Mouse (Mus musculus): ENCODE measurements around the gene Adam1a. TPM values are rescaled to one million over a fixed set of nuclear protein-coding genes. Genes with fewer than 3 reads are reported as not detected.

Gene Adam1a
- polyA plus RNA-seq, 2 experiments: 1.3 to 14.7 TPM

- no peak for DNase-seq (ENCODE audit: low spot score)
- Histone ChIP-seq H3K4me1 (ENCODE audit: control insufficient read depth, insufficient read depth, low read length) (0 out of 2 replicates have a peak, but pooled peaks cover 4% of the 10 kb centered on the region), H3K4me3 (replicated peaks; ENCODE audit: low read length) (no peak overlapping the region), H3K27ac (replicated peaks; ENCODE audit: low read depth, low read length) (no peak overlapping the region), H3K9ac (ENCODE audit: low read depth, low read length, severe bottlenecking) (no peak overlapping the region), H3K4me2 (replicated peaks; ENCODE audit: low read depth, low read length, severe bottlenecking) (no peak overlapping the region), H3K9me3 (ENCODE audit: control insufficient read depth, low read length) (no peaks in the 10 kb centered on the region), H3K27me3 (ENCODE audit: control insufficient read depth, insufficient read depth, low read length) (no peaks in the 10 kb centered on the region), H3K36me3 (ENCODE audit: control insufficient read depth, insufficient read depth, low read length) (no peaks in the 10 kb centered on the region)
- no peak for TF ChIP-seq POLR2A (IDR thresholded peaks at IDR 0.05; ENCODE audit: borderline replicate concordance, extremely low read depth, insufficient read depth, insufficient read length)
- 89% methylated on average over 3 of the region's 3 CpGs for WGBS
- no peak for ATAC-seq (ENCODE audit: low FRiP score, low read depth)
Measured at GRCm38 (mm10) chr5:121562436-121562835, 17.2 kb upstream of the Adam1a start.

GRCm38 (mm10) chr5:121549196-121549595, 3.9 kb upstream of the Adam1a start:
- WGBS: 83% methylated on average over 7 of the region's 7 CpGs
- H3K36me3 ChIP-seq (ENCODE audit: control insufficient read depth, insufficient read depth, low read length): no peaks in the 10 kb centered on the region
- TF ChIP-seq POLR2A (IDR thresholded peaks at IDR 0.05; ENCODE audit: borderline replicate concordance, extremely low read depth, insufficient read depth, insufficient read length): no peak
- ATAC-seq (ENCODE audit: low FRiP score, low read depth) (no peak), DNase-seq (ENCODE audit: low spot score) (no peak)
- 0 out of 2 replicates have a peak, but pooled peaks cover 3% of the 10 kb centered on the region for H3K9me3 ChIP-seq (ENCODE audit: control insufficient read depth, low read length)
- H3K4me1 ChIP-seq (ENCODE audit: control insufficient read depth, insufficient read depth, low read length): peaks cover 11% of the 10 kb centered on the region
- no peaks in the 10 kb centered on the region for H3K27me3 ChIP-seq (ENCODE audit: control insufficient read depth, insufficient read depth, low read length)
- no peak overlapping the region for H3K27ac ChIP-seq (replicated peaks; ENCODE audit: low read depth, low read length)
- no peak overlapping the region for H3K9ac ChIP-seq (ENCODE audit: low read depth, low read length, severe bottlenecking)
- H3K4me2 ChIP-seq (replicated peaks; ENCODE audit: low read depth, low read length, severe bottlenecking): no peak overlapping the region
- no peak overlapping the region for H3K4me3 ChIP-seq (replicated peaks; ENCODE audit: low read length)

GRCm38 (mm10) chr5:121547084-121547483, 1.8 kb upstream of the Adam1a start:
- WGBS: 87% methylated on average over 3 of the region's 3 CpGs
- Histone ChIP-seq H3K4me3 (replicated peaks; ENCODE audit: low read length) (no peak overlapping the region), H3K27me3 (ENCODE audit: control insufficient read depth, insufficient read depth, low read length) (no peaks in the 10 kb centered on the region), H3K36me3 (ENCODE audit: control insufficient read depth, insufficient read depth, low read length) (no peaks in the 10 kb centered on the region), H3K9me3 (ENCODE audit: control insufficient read depth, low read length) (0 out of 2 replicates have a peak, but pooled peaks cover 3% of the 10 kb centered on the region), H3K9ac (ENCODE audit: low read depth, low read length, severe bottlenecking) (no peak overlapping the region), H3K27ac (replicated peaks; ENCODE audit: low read depth, low read length) (no peak overlapping the region), H3K4me1 (ENCODE audit: control insufficient read depth, insufficient read depth, low read length) (peaks cover 12% of the 10 kb centered on the region), H3K4me2 (replicated peaks; ENCODE audit: low read depth, low read length, severe bottlenecking) (no peak overlapping the region)
- DNase-seq (ENCODE audit: low spot score) (no peak), ATAC-seq (ENCODE audit: low FRiP score, low read depth) (no peak)
- no peak for TF ChIP-seq POLR2A (IDR thresholded peaks at IDR 0.05; ENCODE audit: borderline replicate concordance, extremely low read depth, insufficient read depth, insufficient read length)

- peaks cover 12% of the 10 kb centered on the region for H3K4me1 ChIP-seq (ENCODE audit: control insufficient read depth, insufficient read depth, low read length)
- H3K9me3 ChIP-seq (ENCODE audit: control insufficient read depth, low read length): 0 out of 2 replicates have a peak, but pooled peaks cover 3% of the 10 kb centered on the region
- H3K27me3 ChIP-seq (ENCODE audit: control insufficient read depth, insufficient read depth, low read length): no peaks in the 10 kb centered on the region
- TF ChIP-seq POLR2A (IDR thresholded peaks at IDR 0.05; ENCODE audit: borderline replicate concordance, extremely low read depth, insufficient read depth, insufficient read length): no peak
- H3K27ac ChIP-seq (replicated peaks; ENCODE audit: low read depth, low read length): no peak overlapping the region
- peak overlapping the region; percentile 61 for H3K4me2 ChIP-seq (replicated peaks; ENCODE audit: low read depth, low read length, severe bottlenecking)
- 37% methylated on average over 6 of the region's 6 CpGs for WGBS
- peak overlapping the region; percentile 97 for H3K4me3 ChIP-seq (replicated peaks; ENCODE audit: low read length)
- peak overlapping the region; percentile 98 for H3K9ac ChIP-seq (ENCODE audit: low read depth, low read length, severe bottlenecking)
- DNase-seq (ENCODE audit: low spot score): peak; percentile 66
- no peaks in the 10 kb centered on the region for H3K36me3 ChIP-seq (ENCODE audit: control insufficient read depth, insufficient read depth, low read length)
- no peak for ATAC-seq (ENCODE audit: low FRiP score, low read depth)
Measured at GRCm38 (mm10) chr5:121546530-121546895, 1.2 kb upstream of the Adam1a start.

GRCm38 (mm10) chr5:121545793-121546529, 679 bp upstream of the Adam1a start, which contains the start of gene Mapkapk5:
Gene Mapkapk5 (minus strand): TSS chr5:121545905.
- peak within 1 kb of the TSS; percentile 98 for H3K9ac ChIP-seq (ENCODE audit: low read depth, low read length, severe bottlenecking)
- 1% methylated on average over 55 of the region's 55 CpGs for WGBS
- peak within 1 kb of the TSS; percentile 87 for H3K4me2 ChIP-seq (replicated peaks; ENCODE audit: low read depth, low read length, severe bottlenecking)
- no peaks in the 10 kb centered on the region for H3K36me3 ChIP-seq (ENCODE audit: control insufficient read depth, insufficient read depth, low read length)
- H3K27me3 ChIP-seq (ENCODE audit: control insufficient read depth, insufficient read depth, low read length): no peaks in the 10 kb centered on the region
- H3K4me3 ChIP-seq (replicated peaks; ENCODE audit: low read length): peak within 1 kb of the TSS; percentile 97
- H3K4me1 ChIP-seq (ENCODE audit: control insufficient read depth, insufficient read depth, low read length): peaks cover 12% of the 10 kb centered on the region
- peak within 1 kb of the TSS; percentile 97 for H3K27ac ChIP-seq (replicated peaks; ENCODE audit: low read depth, low read length)
- peak; percentile 97 for DNase-seq (ENCODE audit: low spot score)
- H3K9me3 ChIP-seq (ENCODE audit: control insufficient read depth, low read length): 0 out of 2 replicates have a peak, but pooled peaks cover 3% of the 10 kb centered on the region
- peak; percentile 81; the same call in 1 of the 2 replicates for TF ChIP-seq POLR2A (IDR thresholded peaks at IDR 0.05; ENCODE audit: borderline replicate concordance, extremely low read depth, insufficient read depth, insufficient read length)
- peak; percentile 97 for ATAC-seq (ENCODE audit: low FRiP score, low read depth)
